Mouse (Mus musculus): ENCODE results near the gene Dcaf12l1.
"Not testable (repeated sequence)": the region's sequence is repeated elsewhere in the genome, so short reads cannot be mapped to it uniquely, and the experiment has no call there.

Dcaf12l1 gene

GRCm38 (mm10) chrX:44789761-44790411 lies at the start of gene Dcaf12l1:
TSS of gene Dcaf12l1 (minus strand) at chrX:44790197.
- peak; percentile 21 for DNase-seq (ENCODE audit: low spot score)

GRCm38 (mm10) chrX:44809356-44809755 lies 19.4 kb upstream of the Dcaf12l1 start:
- not testable (repeated sequence) for DNase-seq (ENCODE audit: low spot score)

- no peak for DNase-seq (ENCODE audit: low spot score)
These were observed 799 bp downstream of the Dcaf12l1 start for GRCm38 (mm10) chrX:44789036-44789760.
